Mouse (Mus musculus): ENCODE measurements at regions not wholly inside any gene's neighbourhood (a gene's known extent, or its start where the extent isn't known, plus 50 kb on each side); places are given as distances from the start of the nearest gene placed in this dataset.
A peak's percentile ranks its signal among the peaks of the same experiment; 100 is the strongest.

GRCm38 (mm10) chr12:12787608-12788262 is 154.0 kb downstream of the Mycn start:
- Histone ChIP-seq H3K4me1 (replicated peaks) (peaks cover 16% of the 10 kb centered on the region), H3K4me3 (peak overlapping the region; percentile 15), H3K9me3 (replicated peaks) (no peaks in the 10 kb centered on the region), H3K4me2 (peak overlapping the region; percentile 57), H3K27ac (no peak overlapping the region), H3K36me3 (no peaks in the 10 kb centered on the region), H3K27me3 (peaks cover 4% of the 10 kb centered on the region; the same call in 1 of the 2 replicates), H3K9ac (0 out of 2 replicates have a peak overlapping the region, but pooled peaks have one; percentile 3)
- WGBS: 16% methylated on average over 19 of the region's 19 CpGs
- no peak for ATAC-seq (replicated peaks; ENCODE audit: insufficient number of reproducible peaks, insufficient read depth, low FRiP score, low read depth)

GRCm38 (mm10) chr12:12787161-12787560 is 154.6 kb downstream of the Mycn start:
- H3K36me3 ChIP-seq: no peaks in the 10 kb centered on the region
- no peak overlapping the region for H3K4me3 ChIP-seq
- H3K4me2 ChIP-seq: no peak overlapping the region
- H3K9ac ChIP-seq: no peak overlapping the region
- H3K27me3 ChIP-seq: peaks cover 4% of the 10 kb centered on the region; the same call in 1 of the 2 replicates
- no peak overlapping the region for H3K27ac ChIP-seq
- 74% methylated on average over 4 of the region's 4 CpGs for WGBS
- no peaks in the 10 kb centered on the region for H3K9me3 ChIP-seq (replicated peaks)
- ATAC-seq (replicated peaks; ENCODE audit: insufficient number of reproducible peaks, insufficient read depth, low FRiP score, low read depth): no peak
- peaks cover 16% of the 10 kb centered on the region for H3K4me1 ChIP-seq (replicated peaks)

GRCm38 (mm10) chr12:12783699-12784605 is 157.8 kb downstream of the Mycn start:
- Histone ChIP-seq H3K27ac (no peak overlapping the region), H3K4me2 (no peak overlapping the region), H3K4me1 (replicated peaks) (peaks cover 15% of the 10 kb centered on the region), H3K27me3 (peaks cover 4% of the 10 kb centered on the region; the same call in 1 of the 2 replicates), H3K9me3 (replicated peaks) (no peaks in the 10 kb centered on the region), H3K9ac (no peak overlapping the region), H3K36me3 (no peaks in the 10 kb centered on the region), H3K4me3 (no peak overlapping the region)
- 60% methylated on average over 11 of the region's 11 CpGs for WGBS
- no peak for ATAC-seq (replicated peaks; ENCODE audit: insufficient number of reproducible peaks, insufficient read depth, low FRiP score, low read depth)

GRCm38 (mm10) chr12:12781526-12781925 is 160.2 kb downstream of the Mycn start:
- H3K9ac ChIP-seq: no peak overlapping the region
- H3K9me3 ChIP-seq (replicated peaks): no peaks in the 10 kb centered on the region
- no peaks in the 10 kb centered on the region for H3K4me1 ChIP-seq (replicated peaks)
- no peak for ATAC-seq (replicated peaks; ENCODE audit: insufficient number of reproducible peaks, insufficient read depth, low FRiP score, low read depth)
- 95% methylated on average over 5 of the region's 5 CpGs for WGBS
- H3K4me3 ChIP-seq: no peak overlapping the region
- H3K27me3 ChIP-seq: no peaks in the 10 kb centered on the region
- H3K4me2 ChIP-seq: no peak overlapping the region
- no peaks in the 10 kb centered on the region for H3K36me3 ChIP-seq
- H3K27ac ChIP-seq: no peak overlapping the region

GRCm38 (mm10) chr12:12778563-12779256 is 163.0 kb downstream of the Mycn start:
- H3K27me3 ChIP-seq: no peaks in the 10 kb centered on the region
- WGBS: 15% methylated on average over 4 of the region's 4 CpGs

GRCm38 (mm10) chr12:12777422-12777821 is 164.3 kb downstream of the Mycn start:
- H3K9ac ChIP-seq: no peak overlapping the region
- no peak overlapping the region for H3K4me3 ChIP-seq
- no peak overlapping the region for H3K4me2 ChIP-seq
- H3K36me3 ChIP-seq: no peaks in the 10 kb centered on the region
- no peak for ATAC-seq (replicated peaks; ENCODE audit: insufficient number of reproducible peaks, insufficient read depth, low FRiP score, low read depth)
- no peak overlapping the region for H3K27ac ChIP-seq
- H3K27me3 ChIP-seq: no peaks in the 10 kb centered on the region
- H3K4me1 ChIP-seq (replicated peaks): no peaks in the 10 kb centered on the region
- no peaks in the 10 kb centered on the region for H3K9me3 ChIP-seq (replicated peaks)
- whole genome bisulfite sequencing: 68% methylated on average over 8 of the region's 8 CpGs

More at GRCm38 (mm10) chr12:12778563-12779256, 163.0 kb downstream of the Mycn start:
- Histone ChIP-seq H3K4me1 (replicated peaks) (no peaks in the 10 kb centered on the region), H3K36me3 (no peaks in the 10 kb centered on the region), H3K9ac (no peak overlapping the region), H3K9me3 (replicated peaks) (no peaks in the 10 kb centered on the region), H3K4me3 (no peak overlapping the region), H3K4me2 (no peak overlapping the region), H3K27ac (no peak overlapping the region)
- ATAC-seq (replicated peaks; ENCODE audit: insufficient number of reproducible peaks, insufficient read depth, low FRiP score, low read depth): no peak

GRCm38 (mm10) chr12:12776783-12777182 is 164.9 kb downstream of the Mycn start:
- 77% methylated on average over 6 of the region's 6 CpGs for WGBS
- no peak overlapping the region for H3K27ac ChIP-seq
- H3K36me3 ChIP-seq: no peaks in the 10 kb centered on the region

GRCm38 (mm10) chr12:12770970-12771369 is 170.7 kb downstream of the Mycn start:
- Histone ChIP-seq H3K4me1 (replicated peaks) (no peaks in the 10 kb centered on the region), H3K4me3 (no peak overlapping the region), H3K9me3 (replicated peaks) (no peaks in the 10 kb centered on the region), H3K27me3 (no peaks in the 10 kb centered on the region), H3K9ac (no peak overlapping the region), H3K27ac (no peak overlapping the region), H3K4me2 (no peak overlapping the region), H3K36me3 (no peaks in the 10 kb centered on the region)
- WGBS: 49% methylated on average over 4 of the region's 4 CpGs
- no peak for ATAC-seq (replicated peaks; ENCODE audit: insufficient number of reproducible peaks, insufficient read depth, low FRiP score, low read depth)

More at GRCm38 (mm10) chr12:12776783-12777182, 164.9 kb downstream of the Mycn start:
- Histone ChIP-seq H3K9me3 (replicated peaks) (no peaks in the 10 kb centered on the region), H3K4me2 (no peak overlapping the region), H3K27me3 (no peaks in the 10 kb centered on the region), H3K4me3 (no peak overlapping the region), H3K9ac (no peak overlapping the region), H3K4me1 (replicated peaks) (no peaks in the 10 kb centered on the region)
- no peak for ATAC-seq (replicated peaks; ENCODE audit: insufficient number of reproducible peaks, insufficient read depth, low FRiP score, low read depth)

GRCm38 (mm10) chr12:12766510-12767304 is 175.0 kb downstream of the Mycn start:
- no peak overlapping the region for H3K4me3 ChIP-seq
- 57% methylated on average over 11 of the region's 11 CpGs for WGBS
- H3K9me3 ChIP-seq (replicated peaks): no peaks in the 10 kb centered on the region
- H3K27ac ChIP-seq: no peak overlapping the region
- H3K4me2 ChIP-seq: no peak overlapping the region
- H3K4me1 ChIP-seq (replicated peaks): no peaks in the 10 kb centered on the region
- no peaks in the 10 kb centered on the region for H3K36me3 ChIP-seq
- H3K27me3 ChIP-seq: no peaks in the 10 kb centered on the region
- no peak for ATAC-seq (replicated peaks; ENCODE audit: insufficient number of reproducible peaks, insufficient read depth, low FRiP score, low read depth)
- H3K9ac ChIP-seq: no peak overlapping the region

GRCm38 (mm10) chr12:12765490-12766058 is 176.1 kb downstream of the Mycn start:
- Histone ChIP-seq H3K27me3 (no peaks in the 10 kb centered on the region), H3K4me3 (no peak overlapping the region), H3K9ac (no peak overlapping the region), H3K36me3 (no peaks in the 10 kb centered on the region), H3K9me3 (replicated peaks) (no peaks in the 10 kb centered on the region), H3K27ac (no peak overlapping the region), H3K4me1 (replicated peaks) (no peaks in the 10 kb centered on the region), H3K4me2 (no peak overlapping the region)
- no peak for ATAC-seq (replicated peaks; ENCODE audit: insufficient number of reproducible peaks, insufficient read depth, low FRiP score, low read depth)
- 51% methylated on average over 7 of the region's 7 CpGs for WGBS
